Mouse (Mus musculus): ENCODE measurements around the gene Olfr968. TPM values are rescaled to one million over a fixed set of nuclear protein-coding genes. Genes with fewer than 3 reads are reported as not detected.

Gene Olfr968
- polyA plus RNA-seq, 1 experiment from 2014 or later: not detected

GRCm38 (mm10) chr9:39730678-39731077, 52.4 kb downstream of the Olfr968 start, which contains the start of gene Olfr150:
Olfr150 (plus strand) TSS chr9:39730978.
- H3K27ac ChIP-seq (replicated peaks): no peak within 1 kb of the TSS
- H3K4me2 ChIP-seq (replicated peaks; ENCODE audit: low read depth): no peak within 1 kb of the TSS
- no peaks in the 10 kb centered on the region for H3K4me1 ChIP-seq (replicated peaks; ENCODE audit: control insufficient read depth, insufficient read depth)
- ATAC-seq (ENCODE audit: low FRiP score, low TSS enrichment) (no peak), DNase-seq (ENCODE audit: low spot score) (no peak)
- no peak within 1 kb of the TSS for H3K4me3 ChIP-seq (ENCODE audit: low read depth, low read length)
- no peaks in the 10 kb centered on the region for H3K9me3 ChIP-seq (ENCODE audit: control insufficient read depth, low read length)
- TF ChIP-seq EP300 (optimal IDR thresholded peaks at IDR 0.05): no peak
- no peak for TF ChIP-seq CTCF (IDR thresholded peaks at IDR 0.05; ENCODE audit: low read depth)
- no peaks in the 10 kb centered on the region for H3K36me3 ChIP-seq (ENCODE audit: control insufficient read depth, insufficient read depth, low read length)
- H3K27me3 ChIP-seq (ENCODE audit: control insufficient read depth, insufficient read depth, low read length): no peaks in the 10 kb centered on the region
- no peak within 1 kb of the TSS for H3K9ac ChIP-seq (ENCODE audit: low read length)

Other genes with a start within 250 kb of the Olfr968 start
- gene Olfr958, start 229.2 kb downstream of the Olfr968 start, polyA plus RNA-seq (2015; fragmentation: Nextera tagmentation; extraction: Ambion mirVana): not detected in 2 replicates
- gene Olfr959, start 207.7 kb downstream of the Olfr968 start, polyA plus RNA-seq (2015; fragmentation: Nextera tagmentation; extraction: Ambion mirVana): not detected in 2 replicates
- gene AW551984, start 178.8 kb downstream of the Olfr968 start, polyA plus RNA-seq (2015; fragmentation: Nextera tagmentation; extraction: Ambion mirVana): 10.6 and 12.5 TPM in 2 replicates
- not detected in 2 replicates for gene Olfr148, start 172.6 kb downstream of the Olfr968 start, polyA plus RNA-seq (2015; fragmentation: Nextera tagmentation; extraction: Ambion mirVana)
- not detected in 2 replicates for gene Olfr960, start 161.9 kb downstream of the Olfr968 start, polyA plus RNA-seq (2015; fragmentation: Nextera tagmentation; extraction: Ambion mirVana)
- not detected in 2 replicates for gene Olfr961, start 138.2 kb downstream of the Olfr968 start, polyA plus RNA-seq (2015; fragmentation: Nextera tagmentation; extraction: Ambion mirVana)
- not detected in 2 replicates for gene Olfr963, start 116.0 kb downstream of the Olfr968 start, polyA plus RNA-seq (2015; fragmentation: Nextera tagmentation; extraction: Ambion mirVana)
- not detected in 2 replicates for gene Olfr149, start 76.1 kb downstream of the Olfr968 start, polyA plus RNA-seq (2015; fragmentation: Nextera tagmentation; extraction: Ambion mirVana)
- not detected in 2 replicates for gene Olfr965, start 71.9 kb downstream of the Olfr968 start, polyA plus RNA-seq (2015; fragmentation: Nextera tagmentation; extraction: Ambion mirVana)
- not detected in 2 replicates for gene Olfr150, start 52.3 kb downstream of the Olfr968 start, polyA plus RNA-seq (2015; fragmentation: Nextera tagmentation; extraction: Ambion mirVana)
- not detected in 2 replicates for gene Olfr967, start 37.0 kb downstream of the Olfr968 start, polyA plus RNA-seq (2015; fragmentation: Nextera tagmentation; extraction: Ambion mirVana)
- not detected in 2 replicates for gene Olfr969, start 7.7 kb upstream of the Olfr968 start, polyA plus RNA-seq (2015; fragmentation: Nextera tagmentation; extraction: Ambion mirVana)
- not detected in 2 replicates for gene Olfr970, start 25.6 kb upstream of the Olfr968 start, polyA plus RNA-seq (2015; fragmentation: Nextera tagmentation; extraction: Ambion mirVana)
- not detected in 2 replicates for gene Olfr971, start 53.6 kb upstream of the Olfr968 start, polyA plus RNA-seq (2015; fragmentation: Nextera tagmentation; extraction: Ambion mirVana)
- not detected in 2 replicates for gene Olfr972, start 83.2 kb upstream of the Olfr968 start, polyA plus RNA-seq (2015; fragmentation: Nextera tagmentation; extraction: Ambion mirVana)
- gene Olfr229, start 124.1 kb upstream of the Olfr968 start, polyA plus RNA-seq (2015; fragmentation: Nextera tagmentation; extraction: Ambion mirVana): not detected in 2 replicates
- not detected in 2 replicates for gene Olfr974, start 154.2 kb upstream of the Olfr968 start, polyA plus RNA-seq (2015; fragmentation: Nextera tagmentation; extraction: Ambion mirVana)
- gene Olfr975, start 168.8 kb upstream of the Olfr968 start, polyA plus RNA-seq (2015; fragmentation: Nextera tagmentation; extraction: Ambion mirVana): not detected in 2 replicates
- gene Olfr976, start 177.9 kb upstream of the Olfr968 start, polyA plus RNA-seq (2015; fragmentation: Nextera tagmentation; extraction: Ambion mirVana): not detected in 2 replicates
- gene Olfr978, start 208.9 kb upstream of the Olfr968 start, polyA plus RNA-seq (2015; fragmentation: Nextera tagmentation; extraction: Ambion mirVana): not detected in 2 replicates
- gene Olfr979, start 220.2 kb upstream of the Olfr968 start, polyA plus RNA-seq (2015; fragmentation: Nextera tagmentation; extraction: Ambion mirVana): not detected in 2 replicates
- not detected in 2 replicates for gene Olfr980, start 226.3 kb upstream of the Olfr968 start, polyA plus RNA-seq (2015; fragmentation: Nextera tagmentation; extraction: Ambion mirVana)
- gene Olfr981, start 238.2 kb upstream of the Olfr968 start, polyA plus RNA-seq (2015; fragmentation: Nextera tagmentation; extraction: Ambion mirVana): 0.02 TPM in 1 of 2 replicates, not detected in the other